Mouse (Mus musculus) hindbrain, embryonic 11.5 days (tissue): ENCODE measurements around the gene Gm10310. TPM values are rescaled to one million over a fixed set of nuclear protein-coding genes. Genes with fewer than 3 reads are reported as not detected.
"Not testable (repeated sequence)": the region's sequence is repeated elsewhere in the genome, so short reads cannot be mapped to it uniquely, and the experiment has no call there.

Source experiments
- ATAC-seq: fragments of 200-750 bp; cut with Nextera tagmentation; 2 replicates; pipeline ENCODE4 v1.8.0; 2017; ENCODE audit warnings: mild to moderate bottlenecking, moderate TSS enrichment, moderate library complexity; ENCODE audit not compliant: low FRiP score
- DNase-seq: peaks from one replicate; pipeline ENCODE4 v3.0.0-alpha.2; 2015; ENCODE audit warnings: low spot score
- H3K27ac ChIP-seq: fragments of 300-500 bp; sonication (generic); 2 replicates; pipeline ENCODE4 v1.5.1; 2014; ENCODE audit warnings: mild to moderate bottlenecking, low read depth, low read length
- H3K27me3 ChIP-seq: fragments of 300-500 bp; sonication (generic); 2 replicates; pipeline ENCODE4 v1.6.1; 2014; ENCODE audit warnings: mild to moderate bottlenecking, low read length, moderate library complexity, mixed read lengths; ENCODE audit not compliant: control insufficient read depth, insufficient read depth
- H3K36me3 ChIP-seq: fragments of 300-500 bp; sonication (generic); 2 replicates; pipeline ENCODE4 v1.6.1; 2014; ENCODE audit warnings: mild to moderate bottlenecking, low read length, moderate library complexity, mixed read lengths; ENCODE audit not compliant: control insufficient read depth, insufficient read depth
- H3K4me1 ChIP-seq: fragments of 300-500 bp; sonication (generic); replicated peaks from 2 replicates; pipeline ENCODE4 v1.6.1; 2014; ENCODE audit warnings: low read length, mixed read lengths; ENCODE audit not compliant: control insufficient read depth, insufficient read depth
- H3K4me2 ChIP-seq: fragments of 300-500 bp; sonication (generic); replicated peaks from 2 replicates; pipeline ENCODE4 v1.6.1; 2014; ENCODE audit warnings: mild to moderate bottlenecking, low read depth, low read length
- H3K4me3 ChIP-seq: fragments of 300-500 bp; sonication (generic); 2 replicates; pipeline ENCODE4 v1.5.1; 2014; ENCODE audit warnings: low read depth, low read length
- H3K9ac ChIP-seq: fragments of 300-500 bp; sonication (generic); 2 replicates; pipeline ENCODE4 v1.6.1; 2014; ENCODE audit warnings: low read depth, low read length
- H3K9me3 ChIP-seq: fragments of 300-500 bp; sonication (generic); 2 replicates; pipeline ENCODE4 v1.6.1; 2016; ENCODE audit warnings: low read length; ENCODE audit not compliant: control insufficient read depth
- WGBS: fragments of 180-500 bp; shearing (Covaris S2); extraction: QIAGEN DNeasy Blood & Tissue Kit; methylation state at CpG from one replicate; pipeline ENCODE4 v1.1.7; 2014; 5-methylcytosine and 5-hydroxymethylcytosine counted together
- polyA plus RNA-seq: library from polyadenylated mRNA; unstranded; fragments of >200 nt; fragmentation: Nextera tagmentation; extraction: Ambion mirVana; gene quantifications from 2 replicates; pipeline ENCODE4 v1.2.1, GENCODE M21; 2014

Gm10310 gene
- polyA plus RNA-seq, 1 experiment from 2014 or later: not detected

DNA sequence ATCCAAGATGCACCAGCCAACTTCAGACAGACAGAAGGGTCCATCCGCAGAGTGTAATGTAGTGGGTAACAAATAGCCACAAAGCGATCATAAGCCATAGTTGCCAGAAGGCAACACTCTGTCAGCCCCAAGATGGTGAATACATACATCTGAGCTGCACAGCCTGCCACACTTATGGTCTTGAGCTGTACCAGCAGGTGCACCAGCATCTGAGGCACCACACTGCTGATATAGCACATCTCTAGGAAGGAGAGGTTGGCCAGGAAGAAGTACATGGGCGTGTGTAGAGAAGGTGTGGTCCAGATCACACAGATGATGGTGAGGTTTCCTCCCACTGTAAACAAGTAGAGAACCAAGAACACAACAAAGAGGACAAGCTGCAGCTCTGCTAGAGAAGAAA, 18.6 kb downstream of the Gm10310 start:
- ATAC-seq, H3K4me1 ChIP-seq, H3K27me3 ChIP-seq, H3K27ac ChIP-seq, H3K36me3 ChIP-seq, H3K9me3 ChIP-seq, H3K9ac ChIP-seq, H3K4me2 ChIP-seq, H3K4me3 ChIP-seq, DNase-seq: not testable (repeated sequence)
- 83% methylated on average over 1 of the region's 3 CpGs for WGBS

DNA sequence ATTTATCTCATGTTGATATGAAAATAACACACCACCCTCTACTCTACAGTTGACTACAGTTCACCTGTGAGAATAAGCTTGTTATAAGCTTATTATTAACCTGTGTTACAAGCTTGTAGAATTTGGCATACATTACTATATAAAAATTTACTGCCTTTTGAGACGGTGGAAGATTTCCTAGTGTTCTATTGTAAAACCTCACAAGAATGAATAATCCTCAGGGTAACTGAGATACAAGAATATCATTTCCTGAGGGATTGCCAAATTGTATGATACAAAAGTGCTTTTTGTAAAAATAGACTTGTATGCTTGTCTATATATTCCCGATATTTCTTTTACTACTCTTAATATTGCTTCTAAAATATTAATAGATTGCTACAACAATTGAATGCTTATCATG, 35.9 kb downstream of the Gm10310 start, which contains the start of gene Olfr818:
TSS of gene Olfr818 (minus strand) at position 101 of the 400 bp plus-strand sequence.
- no peaks in the 10 kb centered on the region for H3K36me3 ChIP-seq
- ATAC-seq (no peak), DNase-seq (no peak)
- no peak within 1 kb of the TSS for H3K4me3 ChIP-seq
- WGBS: 93% methylated on average over 2 of the region's 2 CpGs
- H3K27ac ChIP-seq: no peak within 1 kb of the TSS
- no peaks in the 10 kb centered on the region for H3K4me1 ChIP-seq
- H3K9me3 ChIP-seq: no peaks in the 10 kb centered on the region
- no peaks in the 10 kb centered on the region for H3K27me3 ChIP-seq
- no peak within 1 kb of the TSS for H3K9ac ChIP-seq
- no peak within 1 kb of the TSS for H3K4me2 ChIP-seq

Other genes with a start within 250 kb of the Gm10310 start
- gene Olfr806, start 243.1 kb downstream of the Gm10310 start, polyA plus RNA-seq: not detected in 2 replicates
- not detected in 2 replicates for gene Olfr807, start 227.3 kb downstream of the Gm10310 start, polyA plus RNA-seq
- not detected in 2 replicates for gene Olfr808, start 219.6 kb downstream of the Gm10310 start, polyA plus RNA-seq
- not detected in 2 replicates for gene Olfr809, start 210.4 kb downstream of the Gm10310 start, polyA plus RNA-seq
- not detected in 2 replicates for gene Olfr810, start 190.1 kb downstream of the Gm10310 start, polyA plus RNA-seq
- gene Olfr811, start 180.7 kb downstream of the Gm10310 start, polyA plus RNA-seq: not detected in 2 replicates
- not detected in 2 replicates for gene Olfr812, start 139.0 kb downstream of the Gm10310 start, polyA plus RNA-seq
- gene Olfr813, start 129.7 kb downstream of the Gm10310 start, polyA plus RNA-seq: not detected in 2 replicates
- not detected in 2 replicates for gene Olfr814, start 105.2 kb downstream of the Gm10310 start, polyA plus RNA-seq
- gene Olfr815, start 79.2 kb downstream of the Gm10310 start, polyA plus RNA-seq: not detected in 2 replicates
- gene Olfr816, start 69.5 kb downstream of the Gm10310 start, polyA plus RNA-seq: not detected in 2 replicates
- gene Olfr818, start 36.0 kb downstream of the Gm10310 start, polyA plus RNA-seq: not detected in 2 replicates
- gene Olfr819, start 17.8 kb downstream of the Gm10310 start, polyA plus RNA-seq: not detected in 2 replicates
- not detected in 2 replicates for gene Olfr247, start 8.9 kb downstream of the Gm10310 start, polyA plus RNA-seq
- not detected in 2 replicates for gene Olfr820, start 27.6 kb upstream of the Gm10310 start, polyA plus RNA-seq
- gene Olfr821, start 45.3 kb upstream of the Gm10310 start, polyA plus RNA-seq: not detected in 2 replicates
- gene Olfr822, start 86.1 kb upstream of the Gm10310 start, polyA plus RNA-seq: not detected in 2 replicates
- gene Olfr823, start 130.3 kb upstream of the Gm10310 start, polyA plus RNA-seq: not detected in 2 replicates
- not detected in 2 replicates for gene Olfr824, start 144.9 kb upstream of the Gm10310 start, polyA plus RNA-seq
- not detected in 2 replicates for gene Olfr825, start 181.7 kb upstream of the Gm10310 start, polyA plus RNA-seq
- gene Olfr826, start 199.1 kb upstream of the Gm10310 start, polyA plus RNA-seq: not detected in 2 replicates
- gene Olfr827, start 229.3 kb upstream of the Gm10310 start, polyA plus RNA-seq: not detected in 2 replicates